Mouse (Mus musculus) spleen, adult 2 months (tissue): ENCODE measurements around the gene Rpa2.
"Not testable (repeated sequence)": the region's sequence is repeated elsewhere in the genome, so short reads cannot be mapped to it uniquely, and the experiment has no call there.

Experiments used
- CTCF ChIP-seq: fragments of 200-500 bp; IDR thresholded peaks from 2 replicates; pipeline ENCODE4 v1.5.1; 2011; ENCODE audit warnings: mild to moderate bottlenecking, inconsistent platforms; ENCODE audit not compliant: insufficient read depth, insufficient read length, insufficient replicate concordance; ENCODE audit errors: extremely low read depth
- POLR2A ChIP-seq: fragments of 200-500 bp; IDR thresholded peaks from 2 replicates; pipeline ENCODE4 v1.6.1; 2011; ENCODE audit warnings: low read depth, low read length, inconsistent platforms

DNA sequence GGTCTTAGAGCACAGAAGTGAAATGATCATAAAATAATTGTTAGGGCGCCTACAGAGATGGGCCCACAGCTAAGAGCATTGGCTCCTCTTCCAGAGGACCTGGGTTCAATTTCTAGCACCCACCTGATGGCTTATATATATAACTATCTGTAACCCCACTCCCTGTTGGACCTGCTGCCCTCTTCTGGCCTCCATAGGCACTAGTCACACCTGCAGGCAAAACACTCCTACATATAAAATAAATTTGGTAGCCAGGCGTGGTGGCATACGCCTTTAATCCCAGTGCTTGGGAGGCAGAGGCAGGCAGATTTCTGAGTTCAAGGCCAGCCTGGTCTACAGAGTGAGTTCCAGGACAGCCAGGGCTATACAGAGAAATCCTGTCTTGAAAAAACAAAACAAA, 5.0 kb upstream of the Rpa2 start:
- not testable (repeated sequence) for TF ChIP-seq POLR2A, CTCF
